In genomic region chr4:63124861-63125466, GRCm38 (mm10) we compare ENCODE assay signal across 19 mouse cellular contexts. TPM values are rescaled to one million over a fixed set of nuclear protein-coding genes. Genes with fewer than 3 reads are reported as not detected.
DNase-seq lines count a peak whose midpoint lies in the region; ATAC-seq lines count a peak whose summit lies in the region.
"Had no signal": no experiment of that assay in that cellular context is flagged by ENCODE, and none has a peak within 500 bp of the region (broad histone marks: within the 10 kb centered on the region; RNA-seq: fewer than 3 reads in every experiment).

No protein-coding gene starts in this region.

- 0 out of 2 replicates have a peak, but pooled peaks cover 8% of the 10 kb centered on the region for H3K27me3 ChIP-seq in midbrain, embryonic 12.5 days
- H3K27me3 ChIP-seq in heart, embryonic 11.5 days (ENCODE audit: control insufficient read depth, insufficient read depth, low read length), result no peaks in the 10 kb centered on the region
- H3K27me3 ChIP-seq: heart, embryonic 13.5 days; neural tube, embryonic 15.5 days had no signal

- intact Hi-C loops in heart, postnatal 14 days (cut with DNase I), result no loop called here

- peak; percentile 71 for ATAC-seq in midbrain, embryonic 12.5 days (ENCODE audit: low FRiP score, low read depth)
- no peak for ATAC-seq in heart, embryonic 11.5 days (replicated peaks; ENCODE audit: insufficient number of reproducible peaks, low FRiP score, low TSS enrichment)
- ATAC-seq: intestine, embryonic 16.5 days had no signal

- peaks cover 10% of the 10 kb centered on the region; the same call in 1 of the 2 replicates for H3K4me1 ChIP-seq in midbrain, embryonic 12.5 days
- H3K4me1 ChIP-seq in heart, embryonic 11.5 days (ENCODE audit: control insufficient read depth, insufficient read depth, low read length), result no peaks in the 10 kb centered on the region
- H3K4me1 ChIP-seq: heart, embryonic 13.5 days; neural tube, embryonic 15.5 days had no signal

- peak; percentile 32 to 58 for DNase-seq in cerebellum, postnatal 10 days
- no peak for DNase-seq in cerebellum, adult 8-10 months
- DNase-seq in layer of hippocampus, postnatal 14 days (ENCODE audit: low spot score in 2 of 2), result peak; percentile 8 to 24
- no peak for DNase-seq in layer of hippocampus, adult 11-12 months (ENCODE audit: low spot score)
- DNase-seq in retina, postnatal 1 day, result peak; percentile 86
- DNase-seq in heart, postnatal 14 days, result no peak
- DNase-seq: adrenal gland, postnatal 36 days; lung, adult 2 months; thymus, adult 2 months had no signal

- H3K36me3 ChIP-seq in midbrain, embryonic 12.5 days, result peaks cover 37% of the 10 kb centered on the region
- peaks cover 2% of the 10 kb centered on the region for H3K36me3 ChIP-seq in heart, embryonic 11.5 days (ENCODE audit: control insufficient read depth, insufficient read depth, low read length)

- no peak overlapping the region for H3K9ac ChIP-seq in midbrain, embryonic 12.5 days (replicated peaks)
- no peak overlapping the region for H3K9ac ChIP-seq in heart, embryonic 11.5 days (ENCODE audit: low read depth, low read length)
- H3K9ac ChIP-seq: heart, embryonic 13.5 days; neural tube, embryonic 15.5 days had no signal

- H3K4me3 ChIP-seq in midbrain, embryonic 12.5 days, result no peak overlapping the region
- H3K4me3 ChIP-seq in heart, embryonic 11.5 days (ENCODE audit: low read depth, low read length), result no peak overlapping the region
- H3K4me3 ChIP-seq: heart, embryonic 13.5 days; layer of hippocampus, adult 2 months; neural tube, embryonic 15.5 days had no signal

- 0 out of 2 replicates have a peak overlapping the region, but pooled peaks have one; percentile 46 for H3K27ac ChIP-seq in midbrain, embryonic 12.5 days (replicated peaks)
- no peak overlapping the region for H3K27ac ChIP-seq in heart, embryonic 11.5 days (ENCODE audit: low read depth, low read length)
- H3K27ac ChIP-seq: heart, embryonic 13.5 days; layer of hippocampus, adult 2 months; macrophage; neural tube, embryonic 15.5 days had no signal

- no peaks in the 10 kb centered on the region for H3K9me3 ChIP-seq in midbrain, embryonic 12.5 days
- H3K9me3 ChIP-seq in heart, embryonic 11.5 days (replicated peaks; ENCODE audit: control insufficient read depth, low read length), result no peaks in the 10 kb centered on the region
- H3K9me3 ChIP-seq: neural tube, embryonic 15.5 days had no signal

- 16% methylated on average over 8 of the region's 8 CpGs for WGBS in midbrain, embryonic 12.5 days
- 67% methylated on average over 8 of the region's 8 CpGs for WGBS in heart, embryonic 11.5 days (ENCODE audit: insufficient replicate concordance)

- no peak overlapping the region for H3K4me2 ChIP-seq in midbrain, embryonic 12.5 days (replicated peaks)
- no peak overlapping the region for H3K4me2 ChIP-seq in heart, embryonic 11.5 days
- H3K4me2 ChIP-seq: heart, embryonic 13.5 days; neural tube, embryonic 15.5 days had no signal

RNA-seq across cellular contexts. Expression of gene Ambp, which starts 29.6 kb away (rescaled TPM):
- not detected for total RNA-seq in layer of hippocampus, postnatal 14 days (2021)
- polyA plus RNA-seq in midbrain, embryonic 12.5 days (2016; fragmentation: Nextera tagmentation; extraction: Ambion mirVana), result 0.42 TPM in 1 of 2 replicates, not detected in the other
- not detected for total RNA-seq in heart, postnatal 14 days (2021)
- 2.4 and 11.6 TPM in 2 replicates for polyA plus RNA-seq in heart, embryonic 11.5 days (2014; fragmentation: Nextera tagmentation; extraction: Ambion mirVana)
- total RNA-seq: layer of hippocampus, adult 2 months had no signal
- polyA plus RNA-seq: hindbrain, embryonic 11.5 days; macrophage had no signal

RNA-seq across cellular contexts. Expression of gene Kif12, which starts 47.0 kb away (rescaled TPM):
- total RNA-seq in layer of hippocampus, postnatal 14 days (2021), result not detected
- not detected in 2 replicates for polyA plus RNA-seq in midbrain, embryonic 12.5 days (2016; fragmentation: Nextera tagmentation; extraction: Ambion mirVana)
- total RNA-seq in heart, postnatal 14 days (2021), result not detected
- polyA plus RNA-seq in heart, embryonic 11.5 days (2014; fragmentation: Nextera tagmentation; extraction: Ambion mirVana), result 0.11 TPM in 1 of 2 replicates, not detected in the other
- total RNA-seq: adrenal gland, postnatal 36 days; gastrocnemius, postnatal 4 days; layer of hippocampus, adult 2 months had no signal
- polyA plus RNA-seq: embryonic facial prominence, embryonic 14.5 days; hindbrain, embryonic 11.5 days; lung, adult 2 months; macrophage had no signal

Comparison
In these comparisons a context has a peak if more than half of its experiments do, and no peak if none do; other contexts are left out.
1. DNase-seq: peak in cerebellum, postnatal 10 days (2 of 2), layer of hippocampus, postnatal 14 days (2 of 2) and retina, postnatal 1 day (single experiment); none in cerebellum, adult 8-10 months (single experiment), layer of hippocampus, adult 11-12 months (single experiment) and heart, postnatal 14 days (0 of 2).